Mouse (Mus musculus): ENCODE data around the gene Stx8.

Stx8 gene

DNA sequence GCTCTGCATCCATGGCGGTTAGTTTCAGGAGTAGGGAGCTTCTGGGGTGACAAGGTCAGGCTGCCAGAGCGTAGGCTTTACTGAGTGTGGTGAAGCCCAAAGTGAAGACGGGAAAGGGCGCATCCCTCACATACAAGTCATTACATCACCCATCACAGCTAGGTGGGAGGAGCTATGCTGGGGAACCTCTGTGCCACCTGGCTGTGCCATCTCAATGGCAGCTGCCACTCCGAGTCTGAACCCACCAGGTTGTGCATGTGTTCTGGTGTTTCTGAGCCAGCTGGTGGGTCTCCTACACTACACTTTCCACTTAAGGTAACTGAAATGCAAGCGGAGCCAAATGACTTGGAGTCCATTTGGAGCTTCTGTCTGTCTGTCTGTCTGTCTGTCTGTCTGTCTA, 261.8 kb downstream of the Stx8 start:
- DNase-seq (ENCODE audit: low spot score in 2 of 2), result no peak

DNA sequence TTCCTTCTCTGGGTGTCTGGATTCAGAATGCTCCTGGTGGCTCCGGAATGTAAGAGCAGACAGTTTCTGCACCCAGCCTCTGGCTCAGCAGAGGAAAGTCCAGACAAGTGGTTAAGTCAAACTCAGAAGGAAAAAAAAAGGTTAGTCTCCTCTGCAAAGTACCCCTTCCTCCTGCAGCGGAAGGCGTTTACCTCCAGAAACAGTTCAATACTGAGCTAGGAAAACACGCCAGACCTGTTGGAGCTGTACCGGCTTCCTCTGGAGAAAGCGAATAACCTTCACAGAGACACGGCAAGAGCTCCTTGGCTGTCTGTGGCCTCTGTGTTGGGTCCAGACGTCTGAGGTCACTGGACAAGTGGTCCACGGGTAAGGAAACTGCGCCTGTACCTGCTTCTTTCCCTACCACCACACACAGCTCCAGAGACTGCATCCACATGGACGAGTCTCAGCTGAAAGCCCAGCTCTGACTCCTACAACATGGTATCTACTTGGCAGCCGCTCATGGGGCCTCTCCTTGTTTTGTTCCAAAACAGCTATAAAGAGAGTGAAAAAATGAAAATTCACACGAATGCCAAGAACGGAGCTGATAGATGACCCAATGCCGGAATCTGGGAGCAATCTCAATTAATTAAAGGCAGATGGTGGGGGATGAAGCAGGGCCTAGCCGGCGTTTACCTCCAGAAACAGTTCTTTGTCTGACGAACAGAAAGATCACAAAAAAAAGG, 263.1 kb downstream of the Stx8 start:
- no peak for DNase-seq (ENCODE audit: low spot score in 2 of 2)

DNA sequence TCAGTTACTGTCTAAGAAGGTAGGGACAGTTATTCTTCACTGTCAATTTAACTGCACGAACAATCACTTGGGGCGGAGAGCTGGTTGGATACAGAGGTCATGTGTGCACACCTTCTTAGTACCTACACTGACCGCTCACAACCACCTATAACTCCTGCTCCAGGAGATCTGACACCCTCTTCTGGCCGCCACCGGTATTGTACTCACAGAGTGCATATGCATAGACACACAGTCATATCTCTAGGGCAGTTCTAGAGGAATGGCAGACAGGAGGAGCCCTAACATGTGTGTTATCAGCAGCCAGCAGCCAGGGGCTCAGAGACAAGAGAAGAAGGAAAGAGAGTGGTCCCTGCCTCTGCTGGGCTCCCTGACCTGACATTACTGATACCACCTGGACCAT, 265.6 kb downstream of the Stx8 start:
- DNase-seq (ENCODE audit: low spot score in 2 of 2), result no peak

DNA sequence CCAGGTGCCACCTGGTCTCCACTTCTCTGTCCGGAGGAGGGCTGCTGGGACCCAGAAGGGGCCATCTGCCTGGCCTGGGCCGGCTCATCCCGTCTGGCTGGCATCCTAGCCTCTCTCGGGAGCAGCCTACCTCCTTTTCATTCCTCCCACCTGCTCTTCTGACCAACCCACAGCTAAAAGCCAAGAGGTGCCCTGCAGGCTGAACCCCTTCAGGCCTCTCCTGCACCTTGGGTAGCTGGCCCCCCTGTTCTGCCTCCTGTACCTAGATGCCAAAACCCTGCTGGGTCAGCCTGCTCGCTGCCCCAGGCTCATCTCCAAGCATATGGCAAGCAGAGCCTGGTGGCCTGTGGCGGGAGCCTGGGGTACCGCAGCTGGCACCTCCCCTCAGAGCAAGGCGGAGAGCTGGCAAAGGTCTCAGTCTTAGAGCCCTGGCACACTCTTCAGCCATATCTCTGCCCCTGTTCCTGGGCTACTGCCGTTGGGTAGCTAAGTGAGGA, 267.5 kb downstream of the Stx8 start:
- no peak for DNase-seq (ENCODE audit: low spot score in 2 of 2)

DNA sequence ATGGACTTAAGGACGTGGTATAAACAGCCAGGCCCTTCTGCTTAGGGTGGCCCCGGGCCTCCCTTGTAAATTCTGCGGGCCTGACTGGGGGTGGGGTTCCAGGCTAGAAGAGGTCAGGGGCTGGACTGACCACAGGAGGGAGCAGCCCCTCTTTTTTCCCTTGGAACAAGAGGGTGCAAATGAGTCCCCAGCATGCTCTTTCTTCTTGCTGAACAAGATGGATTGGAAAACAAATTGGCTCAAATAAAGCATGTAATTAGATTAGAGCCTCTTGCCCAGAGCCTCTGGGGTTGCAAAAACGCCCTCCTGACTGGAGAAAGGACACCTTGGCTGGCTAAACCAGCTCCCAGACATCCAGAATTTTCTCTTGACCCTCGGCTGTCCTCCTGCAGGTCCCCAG, 273.8 kb downstream of the Stx8 start:
- no peak for DNase-seq (ENCODE audit: low spot score in 2 of 2)

DNA sequence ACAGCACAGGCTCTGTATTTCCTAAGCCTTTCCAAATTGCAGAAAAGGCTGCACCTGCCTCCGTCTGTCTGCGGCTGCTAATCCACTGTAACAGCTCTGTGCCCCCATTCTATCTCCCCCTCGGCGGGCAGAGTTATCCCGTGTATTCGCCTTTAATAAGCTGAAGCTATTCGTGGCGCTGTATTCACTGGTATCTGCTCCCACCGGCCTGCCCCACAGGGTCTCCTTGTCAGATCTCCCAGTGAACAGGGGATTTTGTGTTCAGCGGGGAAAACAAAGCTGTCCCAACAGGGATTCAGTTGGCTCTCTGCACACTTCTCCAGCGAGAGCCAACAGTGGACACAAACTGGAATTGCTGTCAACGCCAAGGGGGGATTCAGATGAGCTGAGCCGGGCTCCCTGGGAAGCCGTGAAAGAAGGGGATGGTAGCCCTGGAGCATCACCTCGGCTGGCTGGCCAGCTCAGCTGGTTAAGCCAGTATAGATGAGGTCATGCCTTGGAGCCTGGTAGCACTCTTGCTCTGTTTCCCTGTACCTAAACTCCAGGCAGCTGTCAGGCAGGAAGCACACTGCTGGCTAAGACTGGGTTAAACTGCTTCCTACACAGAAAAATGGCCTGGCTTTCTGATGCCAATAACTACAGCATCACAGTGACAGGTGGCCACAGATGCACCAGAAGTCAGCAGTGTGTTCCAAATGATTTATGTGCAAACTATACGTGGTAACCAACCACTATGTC, 278.4 kb downstream of the Stx8 start:
- no peak for DNase-seq (ENCODE audit: low spot score in 2 of 2)

DNA sequence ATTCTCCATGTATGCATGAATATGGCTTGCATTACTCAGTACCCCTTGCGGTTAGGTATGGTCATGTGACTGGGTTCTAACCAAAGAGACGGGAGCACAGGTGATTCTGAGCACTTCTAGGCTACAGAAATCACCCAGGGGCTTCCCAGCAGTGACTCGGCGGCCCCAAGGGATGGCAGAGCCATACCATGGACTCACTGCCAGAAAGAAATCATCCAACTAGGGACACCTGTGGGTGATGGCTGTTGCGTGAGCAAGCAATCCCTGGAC, 278.9 kb downstream of the Stx8 start:
- no peak for DNase-seq (ENCODE audit: low spot score in 2 of 2)

DNA sequence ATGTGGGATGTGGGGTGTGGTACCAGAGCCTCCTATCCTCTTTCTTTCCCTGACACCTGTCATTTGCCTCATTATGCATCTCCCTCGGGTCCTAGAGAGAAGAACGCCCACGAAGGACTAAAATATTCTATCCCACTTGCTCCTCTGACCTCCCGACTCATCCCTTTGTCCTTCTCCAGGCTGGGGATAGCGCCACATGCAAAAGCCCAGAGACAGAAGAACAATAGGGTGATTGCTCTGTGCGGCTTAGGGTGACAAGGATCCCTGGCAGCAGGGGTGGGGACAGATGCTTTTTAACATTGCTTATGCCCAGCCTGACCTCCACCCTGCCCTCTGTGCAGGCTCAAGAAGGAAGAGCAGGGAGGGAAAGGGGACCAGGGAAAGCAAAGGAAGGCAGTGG, 281.9 kb downstream of the Stx8 start:
- DNase-seq (ENCODE audit: low spot score in 2 of 2), result no peak

DNA sequence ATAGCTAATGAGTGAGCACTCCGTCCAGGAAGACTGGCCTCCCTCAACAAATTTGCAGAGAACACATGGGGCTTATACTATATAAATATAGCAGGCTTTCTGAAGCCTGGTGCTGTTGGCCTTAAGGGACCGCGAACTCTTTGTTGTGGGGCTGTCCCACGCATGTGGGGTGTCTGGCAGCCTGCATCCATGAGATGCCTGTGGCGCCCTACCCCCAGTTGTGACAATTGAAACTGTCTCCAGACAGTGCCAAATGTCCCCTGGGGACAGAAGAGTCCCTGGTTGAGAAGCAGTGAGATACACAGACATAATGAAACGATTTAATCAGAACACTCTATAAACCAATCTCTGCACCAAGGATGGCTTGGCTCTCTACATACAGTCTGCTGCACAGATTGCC, 284.1 kb downstream of the Stx8 start:
- DNase-seq (ENCODE audit: low spot score in 2 of 2), result no peak

DNA sequence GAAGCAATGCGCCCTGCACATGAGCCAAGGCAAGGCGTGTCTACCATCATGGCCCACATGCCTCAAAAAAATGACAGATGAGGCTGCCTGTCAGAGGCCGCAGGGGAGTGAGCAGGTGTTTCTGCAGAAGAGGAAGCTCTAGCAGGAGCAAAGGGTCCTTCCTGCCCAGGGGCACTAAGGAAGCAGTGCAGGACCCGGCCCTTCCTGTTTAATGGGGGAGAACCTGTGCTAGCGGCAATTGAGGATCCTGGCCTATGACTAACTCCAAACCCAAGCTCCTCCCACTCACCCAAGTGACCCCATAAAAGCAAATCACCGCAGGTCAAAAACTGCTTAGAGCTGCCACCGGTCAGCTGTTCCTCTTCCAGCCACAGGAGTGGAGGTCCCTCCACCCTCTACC, 287.5 kb downstream of the Stx8 start:
- DNase-seq (ENCODE audit: low spot score in 2 of 2), result peak in 1 of 2 experiments; percentile 19

Data from spleen, postnatal 10 days (tissue).